Mouse (Mus musculus) ovary, adult 10 weeks (tissue): ENCODE measurements around the gene Clrn1. TPM values are rescaled to one million over a fixed set of nuclear protein-coding genes. Genes with fewer than 3 reads are reported as not detected.

Source experiments
- polyA plus RNA-seq: library from polyadenylated mRNA; stranded (reverse); fragments of 350-450 nt; fragmentation: Illumina TruSeq; extraction: RNeasy Lipid Tissue Mini Kit (QIAGEN cat#74804); gene quantifications from one replicate; pipeline ENCODE4 v1.2.3, GENCODE M21; 2014

Clrn1 gene
- polyA plus RNA-seq: not detected

DNA sequence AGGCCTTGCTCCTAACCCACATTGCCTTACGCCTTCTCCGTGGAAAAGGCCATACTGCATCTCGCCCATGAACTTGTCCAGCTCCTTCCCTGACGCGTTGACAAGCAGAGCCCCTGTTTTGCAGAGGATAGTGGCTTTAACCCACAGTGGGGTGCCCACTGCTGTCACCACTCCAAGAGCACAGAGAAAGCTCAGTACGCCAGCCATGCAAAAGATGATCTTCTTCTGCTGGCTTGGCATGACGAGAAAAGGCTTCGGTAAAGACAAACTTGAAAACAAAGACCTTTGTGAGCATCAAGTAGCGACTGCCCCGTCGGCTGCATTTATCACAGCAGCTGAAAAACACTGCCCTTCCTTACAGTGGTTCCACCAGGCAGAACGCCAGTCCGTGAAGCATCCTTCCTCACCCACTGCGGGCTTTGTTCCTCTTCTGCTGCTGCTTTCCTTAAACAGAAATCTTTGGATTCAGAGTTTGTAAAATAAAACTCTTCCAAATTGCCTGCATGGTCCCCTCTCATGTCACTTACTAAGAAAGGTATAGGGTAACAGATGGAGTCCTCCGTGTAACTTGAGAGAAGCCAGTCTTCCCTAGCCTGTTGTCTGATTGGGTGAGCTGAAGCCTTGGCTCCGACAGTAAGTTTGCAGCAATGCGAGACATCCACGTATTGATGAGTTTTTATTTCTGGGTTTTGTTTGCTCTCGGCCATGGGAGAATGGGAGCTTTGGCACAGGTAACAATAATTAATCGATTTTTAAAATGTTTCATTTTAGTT, at the start of gene Clrn1:
TSS of gene Clrn1 (minus strand) at position 540 of the 773 bp plus-strand sequence.

DNA sequence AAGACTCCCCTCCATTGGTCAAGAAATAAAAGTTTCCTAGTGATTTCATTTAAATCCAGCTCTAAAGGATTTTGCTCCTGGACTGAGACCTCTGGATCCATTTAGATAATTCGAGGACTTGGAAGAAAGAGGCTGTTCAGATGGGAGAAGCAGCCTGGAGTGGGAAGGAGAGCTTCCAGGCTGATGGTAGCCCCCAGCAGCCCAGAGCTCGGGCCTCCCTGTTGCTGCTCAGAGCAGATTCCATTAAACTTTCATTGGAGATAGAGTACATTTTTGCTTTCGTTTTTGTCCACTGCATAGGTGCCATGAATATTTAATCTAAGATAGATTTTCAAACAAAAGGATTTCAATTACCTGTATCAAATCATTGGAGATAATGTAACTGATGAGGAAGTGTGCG, 62.9 kb downstream of the Clrn1 start, which contains the start of gene Mindy4b-ps:
TSS of gene Mindy4b-ps (minus strand) at position 101 of the 400 bp plus-strand sequence.

Other genes with a start within 250 kb of the Clrn1 start
- gene Erich6, start 248.1 kb downstream of the Clrn1 start, polyA plus RNA-seq: not detected
- gene Siah2, start 192.9 kb downstream of the Clrn1 start, polyA plus RNA-seq: 8.4 TPM
- gene Mindy4b-ps, start 63.0 kb downstream of the Clrn1 start, polyA plus RNA-seq: not detected
- 2.7 TPM for gene Med12l, start 120.5 kb upstream of the Clrn1 start, polyA plus RNA-seq
- 1.00 TPM for gene Gpr171, start 216.5 kb upstream of the Clrn1 start, polyA plus RNA-seq